Mouse (Mus musculus) small intestine, adult 2 months (tissue): ENCODE results near the gene Gm5624.
"Not testable (repeated sequence)": the region's sequence is repeated elsewhere in the genome, so short reads cannot be mapped to it uniquely, and the experiment has no call there.

Experiments
- CTCF ChIP-seq: fragments of 200-500 bp; IDR thresholded peaks from 2 replicates; pipeline ENCODE4 v1.5.1; 2012; ENCODE audit warnings: low read depth, mild to moderate bottlenecking, control low read depth, inconsistent platforms, low read length, moderate library complexity, mixed read lengths; ENCODE audit not compliant: insufficient replicate concordance, insufficient read length; ENCODE audit errors: extremely low read depth
- POLR2A ChIP-seq: fragments of 200-500 bp; IDR thresholded peaks from 2 replicates; pipeline ENCODE4 v1.6.1; 2012; ENCODE audit warnings: low read depth, mild to moderate bottlenecking, control low read depth, inconsistent platforms, low read length, moderate library complexity

DNA sequence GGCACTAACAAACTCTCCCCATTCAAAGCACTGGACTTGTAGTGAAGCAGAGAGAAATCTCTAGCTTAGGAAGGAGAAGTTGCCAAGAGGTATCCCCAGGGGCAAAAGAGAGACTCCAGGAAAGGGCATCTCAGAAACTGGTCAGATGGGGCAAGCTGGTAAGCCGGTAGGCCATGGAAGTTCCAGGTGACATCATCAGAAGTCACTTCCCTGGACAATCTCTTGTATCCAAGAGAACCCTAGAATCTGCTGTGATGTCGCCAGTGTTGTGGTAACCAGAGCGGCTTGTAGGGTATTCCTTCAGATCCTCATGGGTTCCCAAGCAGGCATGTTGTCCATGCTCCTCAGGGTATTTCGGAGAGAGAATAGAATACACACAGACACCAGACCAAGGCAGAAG, 44.9 kb downstream of the Gm5624 start, which contains the start of gene Gm8247:
- TF ChIP-seq POLR2A, CTCF: not testable (repeated sequence)
